Mouse (Mus musculus) intestine, postnatal 0 days (tissue): Measurements from ENCODE around the gene Ppfibp2. TPM values are rescaled to one million over a fixed set of nuclear protein-coding genes. Genes with fewer than 3 reads are reported as not detected.

Experiments
- ATAC-seq: fragments of 200-750 bp; cut with Nextera tagmentation; 2 replicates; pipeline ENCODE4 v1.8.0; 2017; ENCODE audit warnings: mild to moderate bottlenecking, moderate TSS enrichment, moderate library complexity
- H3K27ac ChIP-seq: fragments of 300-500 bp; sonication (generic); 2 replicates; pipeline ENCODE4 v1.5.1; 2014; ENCODE audit warnings: mild to moderate bottlenecking, low read depth, low read length, moderate library complexity
- H3K27me3 ChIP-seq: fragments of 300-500 bp; sonication (generic); replicated peaks from 2 replicates; pipeline ENCODE4 v1.6.1; 2014; ENCODE audit warnings: low read length, mixed read lengths; ENCODE audit not compliant: control insufficient read depth, insufficient read depth
- H3K36me3 ChIP-seq: fragments of 300-500 bp; sonication (generic); 2 replicates; pipeline ENCODE4 v1.6.1; 2014; ENCODE audit warnings: mild to moderate bottlenecking, moderate library complexity; ENCODE audit not compliant: control insufficient read depth, insufficient read depth
- H3K4me1 ChIP-seq: fragments of 300-500 bp; sonication (generic); replicated peaks from 2 replicates; pipeline ENCODE4 v1.6.1; 2014; ENCODE audit warnings: antibody characterized with exemption, low read length, mixed read lengths; ENCODE audit not compliant: control insufficient read depth, insufficient read depth
- H3K4me2 ChIP-seq: fragments of 300-500 bp; sonication (generic); replicated peaks from 2 replicates; pipeline ENCODE4 v1.6.1; 2014; ENCODE audit warnings: low read depth, mild to moderate bottlenecking, moderate library complexity
- H3K4me3 ChIP-seq: fragments of 300-500 bp; sonication (generic); 2 replicates; pipeline ENCODE4 v1.5.1; 2014; ENCODE audit warnings: low read depth, low read length
- H3K9ac ChIP-seq: fragments of 300-500 bp; sonication (generic); 2 replicates; pipeline ENCODE4 v1.6.1; 2014; ENCODE audit warnings: mild to moderate bottlenecking, low read depth, low read length
- H3K9me3 ChIP-seq: fragments of 300-500 bp; sonication (generic); 2 replicates; pipeline ENCODE4 v1.6.1; 2016; ENCODE audit warnings: mixed run types; ENCODE audit not compliant: control insufficient read depth
- CTCF ChIP-seq: sonication (generic); IDR thresholded peaks from 2 replicates; pipeline ENCODE4 v1.5.1; 2016; ENCODE audit warnings: low read depth, mild to moderate bottlenecking, control low read depth, antibody characterized with exemption, moderate library complexity
- WGBS: fragments of 180-500 bp; shearing (Covaris S2); extraction: QIAGEN DNeasy Blood & Tissue Kit; methylation state at CpG from one replicate; pipeline ENCODE4 v1.1.7; 2014; 5-methylcytosine and 5-hydroxymethylcytosine counted together
- polyA plus RNA-seq: library from polyadenylated mRNA; unstranded; fragments of >200 nt; fragmentation: Nextera tagmentation; extraction: Ambion mirVana; gene quantifications from 2 replicates; pipeline ENCODE4 v1.2.1, GENCODE M21; 2015

The Ppfibp2 gene
- 9.8 and 10.7 TPM in 2 replicates for polyA plus RNA-seq

GRCm38 (mm10) chr7:107594857-107595402, at the start of gene Ppfibp2:
Gene Ppfibp2, plus strand, starts transcription at chr7:107595207.
- Histone ChIP-seq H3K9me3 (no peaks in the 10 kb centered on the region), H3K27me3 (no peaks in the 10 kb centered on the region), H3K36me3 (no peaks in the 10 kb centered on the region), H3K9ac (peak within 1 kb of the TSS; percentile 60), H3K4me1 (0 out of 2 replicates have a peak, but pooled peaks cover 3% of the 10 kb centered on the region), H3K27ac (peak within 1 kb of the TSS; percentile 82), H3K4me3 (peak within 1 kb of the TSS; percentile 60), H3K4me2 (peak within 1 kb of the TSS; percentile 94)
- TF ChIP-seq CTCF = no peak
- 1% methylated on average over 24 of the region's 24 CpGs for WGBS
- peak; percentile 99 for ATAC-seq

- Histone ChIP-seq H3K36me3 (no peaks in the 10 kb centered on the region), H3K4me3 (no peak overlapping the region), H3K27ac (no peak overlapping the region), H3K9ac (no peak overlapping the region), H3K4me2 (no peak overlapping the region), H3K4me1 (no peaks in the 10 kb centered on the region), H3K27me3 (no peaks in the 10 kb centered on the region), H3K9me3 (no peaks in the 10 kb centered on the region)
- WGBS = 57% methylated on average over 3 of the region's 3 CpGs
- ATAC-seq = peak; percentile 36; the same call in 1 of the 2 replicates
- TF ChIP-seq CTCF = no peak
These were observed 47.1 kb upstream of the Ppfibp2 start for GRCm38 (mm10) chr7:107547872-107548271.

DNA sequence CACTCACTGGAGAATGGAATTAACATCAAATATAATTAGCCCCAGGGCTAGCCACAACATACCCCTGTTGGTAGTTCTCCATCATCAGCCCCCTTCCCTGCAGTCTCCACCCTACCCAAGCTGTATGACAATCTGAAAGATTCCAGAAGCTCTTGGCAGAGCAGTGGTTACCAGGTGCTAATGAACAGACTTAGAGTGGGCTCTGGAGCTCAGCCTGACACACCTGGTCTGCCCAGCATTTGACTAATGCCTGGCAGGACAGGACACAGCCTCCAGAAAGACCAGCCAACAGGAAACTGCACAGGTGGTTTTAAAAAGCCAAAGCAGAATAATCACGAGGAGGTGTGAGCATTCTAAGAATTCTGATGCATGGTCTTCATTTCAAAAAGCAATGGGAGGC, 41.5 kb upstream of the Ppfibp2 start:
- Histone ChIP-seq H3K27ac (no peak overlapping the region), H3K4me3 (no peak overlapping the region), H3K9me3 (no peaks in the 10 kb centered on the region), H3K9ac (no peak overlapping the region), H3K4me1 (no peaks in the 10 kb centered on the region), H3K36me3 (no peaks in the 10 kb centered on the region), H3K4me2 (no peak overlapping the region), H3K27me3 (no peaks in the 10 kb centered on the region)
- no peak for TF ChIP-seq CTCF
- no peak for ATAC-seq
- 44% methylated on average over 1 of the region's 1 CpGs for WGBS

- H3K36me3 ChIP-seq = no peaks in the 10 kb centered on the region
- H3K4me2 ChIP-seq = no peak overlapping the region
- H3K27me3 ChIP-seq = no peaks in the 10 kb centered on the region
- TF ChIP-seq CTCF = peak; percentile 59
- no peak for ATAC-seq
- no peak overlapping the region for H3K9ac ChIP-seq
- H3K4me3 ChIP-seq = no peak overlapping the region
- WGBS = 84% methylated on average over 3 of the region's 3 CpGs
- H3K4me1 ChIP-seq = no peaks in the 10 kb centered on the region
- no peak overlapping the region for H3K27ac ChIP-seq
- no peaks in the 10 kb centered on the region for H3K9me3 ChIP-seq
These were observed 39.1 kb upstream of the Ppfibp2 start for GRCm38 (mm10) chr7:107555906-107556305.

GRCm38 (mm10) chr7:107560675-107561074, 34.3 kb upstream of the Ppfibp2 start:
- no peaks in the 10 kb centered on the region for H3K4me1 ChIP-seq
- TF ChIP-seq CTCF = no peak

DNA sequence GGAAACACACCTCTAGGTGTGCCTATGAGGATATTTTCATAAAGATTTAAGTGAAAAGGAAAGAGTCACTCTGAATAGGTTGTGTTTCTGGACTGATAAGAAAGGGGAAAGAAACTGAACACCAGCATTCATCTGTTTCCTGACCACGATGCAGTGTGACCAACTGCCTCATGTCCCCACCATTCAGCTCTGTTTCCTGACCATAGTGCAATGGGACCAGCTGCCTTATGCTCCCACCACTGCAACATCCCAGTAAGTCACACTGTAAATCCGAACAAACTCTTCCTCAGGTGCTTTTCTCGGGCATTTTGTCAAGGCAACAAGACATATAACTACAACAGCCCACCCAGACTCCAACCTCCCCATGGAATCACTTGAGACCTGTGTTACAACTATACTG, 33.4 kb upstream of the Ppfibp2 start:
- Histone ChIP-seq H3K4me2 (no peak overlapping the region), H3K27ac (no peak overlapping the region), H3K27me3 (no peaks in the 10 kb centered on the region), H3K4me3 (no peak overlapping the region), H3K9ac (no peak overlapping the region), H3K36me3 (no peaks in the 10 kb centered on the region), H3K9me3 (no peaks in the 10 kb centered on the region), H3K4me1 (no peaks in the 10 kb centered on the region)
- TF ChIP-seq CTCF = no peak
- WGBS = 80% methylated on average over 3 of the region's 3 CpGs
- ATAC-seq = no peak

More at GRCm38 (mm10) chr7:107560675-107561074, 34.3 kb upstream of the Ppfibp2 start:
- H3K9me3 ChIP-seq = no peaks in the 10 kb centered on the region
- no peak for ATAC-seq
- no peak overlapping the region for H3K9ac ChIP-seq
- no peak overlapping the region for H3K4me3 ChIP-seq
- no peak overlapping the region for H3K27ac ChIP-seq
- no peaks in the 10 kb centered on the region for H3K27me3 ChIP-seq
- H3K36me3 ChIP-seq = no peaks in the 10 kb centered on the region
- no peak overlapping the region for H3K4me2 ChIP-seq
- 58% methylated on average over 2 of the region's 2 CpGs for WGBS
